Mouse (Mus musculus) megakaryocyte, embryonic 14.5 days (primary cell): ENCODE results near the gene 4933427D14Rik.

Experiments used
- FLI1 ChIP-seq: IDR thresholded peaks from 2 replicates; pipeline ENCODE4 v1.6.1; 2012; ENCODE audit warnings: low read length, inconsistent platforms, mixed read lengths
- GATA1 ChIP-seq: IDR thresholded peaks from 3 replicates; pipeline ENCODE4 v1.6.1; 2012; ENCODE audit warnings: mixed read lengths, low read length, inconsistent platforms, borderline replicate concordance

DNA sequence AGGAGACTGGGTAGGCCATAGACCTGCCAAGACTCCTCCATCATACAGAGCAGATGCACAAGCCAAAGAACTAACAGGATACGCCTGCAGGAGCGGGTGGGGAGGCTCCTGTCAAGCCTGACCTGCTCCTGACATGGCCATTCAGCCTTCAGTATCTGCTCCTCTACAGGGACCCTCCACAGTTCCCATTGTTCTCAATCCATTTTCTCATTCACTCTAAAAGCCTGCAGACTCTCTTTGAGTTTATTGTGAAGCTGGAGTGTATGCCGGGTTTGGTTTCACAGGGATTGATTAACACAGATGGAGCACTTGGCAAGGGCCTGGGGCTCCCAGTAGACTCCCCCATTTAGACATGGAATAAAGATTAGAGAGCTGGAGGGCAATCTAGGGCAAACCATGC lies 59.3 kb downstream of the 4933427D14Rik start:
- TF ChIP-seq GATA1 (no peak), FLI1 (no peak)
